ENCODE assay signal across 22 mouse cellular contexts in the genomic region with DNA sequence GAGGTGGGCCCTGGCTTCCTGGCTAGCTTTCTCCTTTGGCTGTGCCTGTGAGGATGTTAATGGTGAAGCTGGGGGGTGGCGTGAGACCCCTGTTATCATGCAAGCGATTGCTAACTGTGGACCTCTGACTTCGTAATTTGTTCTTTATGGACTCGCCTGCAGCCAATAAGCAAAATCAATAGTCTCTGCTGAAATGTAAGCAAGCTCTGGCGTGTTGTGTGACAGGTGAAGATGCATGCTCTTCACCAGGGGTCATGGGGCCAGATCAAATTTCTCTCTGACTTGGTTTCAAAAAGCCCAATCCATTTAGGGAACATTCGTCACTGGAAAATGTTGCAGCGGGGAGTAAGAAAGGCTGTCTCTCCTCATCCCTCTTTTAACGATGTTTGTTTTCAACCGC.
A peak's percentile ranks its signal among the peaks of the same experiment; 100 is the strongest.
DNase-seq lines count a peak whose midpoint lies in the region; ATAC-seq lines count a peak whose summit lies in the region.
"Had no signal": no experiment of that assay in that cellular context is flagged by ENCODE, and none has a peak within 500 bp of the region (broad histone marks: within the 10 kb centered on the region; RNA-seq: fewer than 3 reads in every experiment).

No protein-coding gene starts in this region.

- no peak for ATAC-seq in hindbrain, embryonic 11.5 days (ENCODE audit: low FRiP score)
- ATAC-seq in hindbrain, embryonic 13.5 days (ENCODE audit: low FRiP score): no peak
- ATAC-seq in neural tube, embryonic 15.5 days (ENCODE audit: low FRiP score): no peak
- ATAC-seq in neural tube, embryonic 11.5 days (ENCODE audit: insufficient read depth, low FRiP score, low TSS enrichment): no peak
- no peak for ATAC-seq in midbrain, embryonic 14.5 days (ENCODE audit: low FRiP score, low TSS enrichment)
- ATAC-seq: activated CD4-positive, CD25-positive, alpha-beta regulatory T cell, adult 4 months; forebrain, embryonic 14.5 days; hindbrain, embryonic 16.5 days; inflammation-experienced regulatory T-cells, adult 6 months; intestine, postnatal 0 days; Patski had no signal

- WGBS in hindbrain, embryonic 11.5 days: 53% methylated on average over 9 of the region's 9 CpGs
- WGBS in hindbrain, embryonic 13.5 days: 43% methylated on average over 9 of the region's 9 CpGs
- 55% methylated on average over 9 of the region's 9 CpGs for WGBS in neural tube, embryonic 15.5 days
- 47% methylated on average over 9 of the region's 9 CpGs for WGBS in neural tube, embryonic 11.5 days
- 73% methylated on average over 9 of the region's 9 CpGs for WGBS in midbrain, embryonic 14.5 days

- H3K9ac ChIP-seq in hindbrain, embryonic 11.5 days (ENCODE audit: low read depth, low read length): no peak overlapping the region
- H3K9ac ChIP-seq in hindbrain, embryonic 13.5 days: no peak overlapping the region
- H3K9ac ChIP-seq in neural tube, embryonic 15.5 days (replicated peaks): no peak overlapping the region
- no peak overlapping the region for H3K9ac ChIP-seq in neural tube, embryonic 11.5 days (ENCODE audit: low read length)
- H3K9ac ChIP-seq in midbrain, embryonic 14.5 days (replicated peaks; ENCODE audit: low read length): no peak overlapping the region
- H3K9ac ChIP-seq: heart, embryonic 12.5 days had no signal

- no peaks in the 10 kb centered on the region for H3K36me3 ChIP-seq in hindbrain, embryonic 11.5 days (ENCODE audit: control insufficient read depth, insufficient read depth, low read length)
- H3K36me3 ChIP-seq in hindbrain, embryonic 13.5 days: no peaks in the 10 kb centered on the region
- H3K36me3 ChIP-seq in neural tube, embryonic 15.5 days: no peaks in the 10 kb centered on the region
- no peaks in the 10 kb centered on the region for H3K36me3 ChIP-seq in neural tube, embryonic 11.5 days (ENCODE audit: control insufficient read depth, insufficient read depth, low read length)
- no peaks in the 10 kb centered on the region for H3K36me3 ChIP-seq in midbrain, embryonic 14.5 days (ENCODE audit: control insufficient read depth, insufficient read depth, low read length)
- H3K36me3 ChIP-seq: heart, embryonic 12.5 days; hindbrain, embryonic 10.5 days had no signal

- H3K9me3 ChIP-seq in hindbrain, embryonic 11.5 days (ENCODE audit: control insufficient read depth, low read length): no peaks in the 10 kb centered on the region
- H3K9me3 ChIP-seq in hindbrain, embryonic 13.5 days: no peaks in the 10 kb centered on the region
- H3K9me3 ChIP-seq in neural tube, embryonic 15.5 days (replicated peaks): no peaks in the 10 kb centered on the region
- H3K9me3 ChIP-seq in neural tube, embryonic 11.5 days (ENCODE audit: control insufficient read depth, low read length): no peaks in the 10 kb centered on the region
- H3K9me3 ChIP-seq in midbrain, embryonic 14.5 days (ENCODE audit: control insufficient read depth, low read length): no peaks in the 10 kb centered on the region
- H3K9me3 ChIP-seq: heart, embryonic 12.5 days; hindbrain, embryonic 10.5 days had no signal

- H3K27ac ChIP-seq in hindbrain, embryonic 11.5 days (ENCODE audit: low read depth, low read length): no peak overlapping the region
- no peak overlapping the region for H3K27ac ChIP-seq in hindbrain, embryonic 13.5 days
- no peak overlapping the region for H3K27ac ChIP-seq in neural tube, embryonic 15.5 days (replicated peaks)
- H3K27ac ChIP-seq in neural tube, embryonic 11.5 days (ENCODE audit: low read depth, low read length): no peak overlapping the region
- H3K27ac ChIP-seq in midbrain, embryonic 14.5 days (replicated peaks; ENCODE audit: low read depth, low read length): no peak overlapping the region
- H3K27ac ChIP-seq: heart, adult 2 months; hindbrain, embryonic 10.5 days had no signal

- no peak overlapping the region for H3K4me3 ChIP-seq in hindbrain, embryonic 11.5 days (ENCODE audit: low read depth, low read length)
- no peak overlapping the region for H3K4me3 ChIP-seq in hindbrain, embryonic 13.5 days
- H3K4me3 ChIP-seq in neural tube, embryonic 15.5 days (replicated peaks): no peak overlapping the region
- no peak overlapping the region for H3K4me3 ChIP-seq in neural tube, embryonic 11.5 days (ENCODE audit: low read depth, low read length)
- H3K4me3 ChIP-seq in midbrain, embryonic 14.5 days (replicated peaks; ENCODE audit: low read depth, low read length): no peak overlapping the region
- H3K4me3 ChIP-seq: heart, adult 2 months; heart, embryonic 12.5 days; hindbrain, embryonic 10.5 days had no signal

- no peaks in the 10 kb centered on the region for H3K27me3 ChIP-seq in hindbrain, embryonic 11.5 days (ENCODE audit: control insufficient read depth, insufficient read depth, low read length)
- no peaks in the 10 kb centered on the region for H3K27me3 ChIP-seq in hindbrain, embryonic 13.5 days
- H3K27me3 ChIP-seq in neural tube, embryonic 15.5 days (replicated peaks): no peaks in the 10 kb centered on the region
- no peaks in the 10 kb centered on the region for H3K27me3 ChIP-seq in neural tube, embryonic 11.5 days (ENCODE audit: control insufficient read depth, insufficient read depth, low read length)
- H3K27me3 ChIP-seq in midbrain, embryonic 14.5 days (ENCODE audit: control insufficient read depth, insufficient read depth, low read length): no peaks in the 10 kb centered on the region
- H3K27me3 ChIP-seq: CH12.LX; heart, embryonic 12.5 days; Patski had no signal

- peak; percentile 4 for DNase-seq in hindbrain, embryonic 11.5 days (ENCODE audit: low spot score)
- DNase-seq in neural tube, embryonic 10.5 days (ENCODE audit: extremely low spot score, low spot score): peak; percentile 15
- peak; percentile 24 for DNase-seq in embryo, embryonic 9.5 days (ENCODE audit: extremely low spot score)
- DNase-seq in neural tube, embryonic 11.5 days (ENCODE audit: low spot score): peak; percentile 14
- DNase-seq in thymus, postnatal 14 days: no peak
- no peak for DNase-seq in midbrain, embryonic 14.5 days
- DNase-seq: adrenal gland, postnatal 36 days; cerebellum, adult 11-12 months; cerebellum, adult 9-10 months; cerebellum, postnatal 25 days; heart, adult 2 months had no signal

- no peak overlapping the region for H3K4me2 ChIP-seq in hindbrain, embryonic 11.5 days (replicated peaks; ENCODE audit: low read depth, low read length)
- H3K4me2 ChIP-seq in hindbrain, embryonic 13.5 days: no peak overlapping the region
- no peak overlapping the region for H3K4me2 ChIP-seq in neural tube, embryonic 15.5 days
- no peak overlapping the region for H3K4me2 ChIP-seq in neural tube, embryonic 11.5 days (ENCODE audit: low read depth)
- no peak overlapping the region for H3K4me2 ChIP-seq in midbrain, embryonic 14.5 days (ENCODE audit: low read length)
- H3K4me2 ChIP-seq: heart, embryonic 12.5 days had no signal

- no peaks in the 10 kb centered on the region for H3K4me1 ChIP-seq in hindbrain, embryonic 11.5 days (replicated peaks; ENCODE audit: control insufficient read depth, insufficient read depth, low read length)
- peaks cover 6% of the 10 kb centered on the region for H3K4me1 ChIP-seq in hindbrain, embryonic 13.5 days (replicated peaks)
- no peaks in the 10 kb centered on the region for H3K4me1 ChIP-seq in neural tube, embryonic 15.5 days
- no peaks in the 10 kb centered on the region for H3K4me1 ChIP-seq in neural tube, embryonic 11.5 days (ENCODE audit: control insufficient read depth, insufficient read depth, low read length)
- H3K4me1 ChIP-seq in midbrain, embryonic 14.5 days (ENCODE audit: control insufficient read depth, insufficient read depth, low read length): no peaks in the 10 kb centered on the region

Comparison
In these comparisons a context has a peak if more than half of its experiments do, and no peak if none do; other contexts are left out.
1. DNase-seq: peak in hindbrain, embryonic 11.5 days (single experiment), neural tube, embryonic 10.5 days (single experiment), embryo, embryonic 9.5 days (single experiment) and neural tube, embryonic 11.5 days (single experiment); none in thymus, postnatal 14 days (single experiment) and midbrain, embryonic 14.5 days (single experiment).